Mouse (Mus musculus) hindbrain, embryonic 11.5 days (tissue): Measurements from ENCODE around the gene Bcl2l10. TPM values are rescaled to one million over a fixed set of nuclear protein-coding genes. Genes with fewer than 3 reads are reported as not detected.

Source experiments
- ATAC-seq: fragments of 200-750 bp; cut with Nextera tagmentation; 2 replicates; pipeline ENCODE4 v1.8.0; 2017; ENCODE audit warnings: mild to moderate bottlenecking, moderate TSS enrichment, moderate library complexity; ENCODE audit not compliant: low FRiP score
- DNase-seq: peaks from one replicate; pipeline ENCODE4 v3.0.0-alpha.2; 2015; ENCODE audit warnings: low spot score
- H3K27ac ChIP-seq: fragments of 300-500 bp; sonication (generic); 2 replicates; pipeline ENCODE4 v1.5.1; 2014; ENCODE audit warnings: mild to moderate bottlenecking, low read depth, low read length
- H3K27me3 ChIP-seq: fragments of 300-500 bp; sonication (generic); 2 replicates; pipeline ENCODE4 v1.6.1; 2014; ENCODE audit warnings: mild to moderate bottlenecking, low read length, moderate library complexity, mixed read lengths; ENCODE audit not compliant: control insufficient read depth, insufficient read depth
- H3K36me3 ChIP-seq: fragments of 300-500 bp; sonication (generic); 2 replicates; pipeline ENCODE4 v1.6.1; 2014; ENCODE audit warnings: mild to moderate bottlenecking, low read length, moderate library complexity, mixed read lengths; ENCODE audit not compliant: control insufficient read depth, insufficient read depth
- H3K4me1 ChIP-seq: fragments of 300-500 bp; sonication (generic); replicated peaks from 2 replicates; pipeline ENCODE4 v1.6.1; 2014; ENCODE audit warnings: low read length, mixed read lengths; ENCODE audit not compliant: control insufficient read depth, insufficient read depth
- H3K4me2 ChIP-seq: fragments of 300-500 bp; sonication (generic); replicated peaks from 2 replicates; pipeline ENCODE4 v1.6.1; 2014; ENCODE audit warnings: mild to moderate bottlenecking, low read depth, low read length
- H3K4me3 ChIP-seq: fragments of 300-500 bp; sonication (generic); 2 replicates; pipeline ENCODE4 v1.5.1; 2014; ENCODE audit warnings: low read depth, low read length
- H3K9ac ChIP-seq: fragments of 300-500 bp; sonication (generic); 2 replicates; pipeline ENCODE4 v1.6.1; 2014; ENCODE audit warnings: low read depth, low read length
- H3K9me3 ChIP-seq: fragments of 300-500 bp; sonication (generic); 2 replicates; pipeline ENCODE4 v1.6.1; 2016; ENCODE audit warnings: low read length; ENCODE audit not compliant: control insufficient read depth
- WGBS: fragments of 180-500 bp; shearing (Covaris S2); extraction: QIAGEN DNeasy Blood & Tissue Kit; methylation state at CpG from one replicate; pipeline ENCODE4 v1.1.7; 2014; 5-methylcytosine and 5-hydroxymethylcytosine counted together
- polyA plus RNA-seq: library from polyadenylated mRNA; unstranded; fragments of >200 nt; fragmentation: Nextera tagmentation; extraction: Ambion mirVana; gene quantifications from 2 replicates; pipeline ENCODE4 v1.2.1, GENCODE M21; 2014

Bcl2l10 gene
- polyA plus RNA-seq, 1 experiment from 2014 or later, result not detected

GRCm38 (mm10) chr9:75313138-75313831 is 34.3 kb upstream of the Bcl2l10 start:
- Histone ChIP-seq H3K4me2 (peak overlapping the region; percentile 58), H3K27ac (no peak overlapping the region), H3K4me3 (peak overlapping the region; percentile 67), H3K36me3 (no peaks in the 10 kb centered on the region), H3K4me1 (peaks cover 6% of the 10 kb centered on the region), H3K27me3 (no peaks in the 10 kb centered on the region), H3K9me3 (no peaks in the 10 kb centered on the region), H3K9ac (peak overlapping the region; percentile 1; the same call in 1 of the 2 replicates)
- WGBS, result 18% methylated on average over 7 of the region's 11 CpGs
- DNase-seq, result peak; percentile 52
- ATAC-seq, result peak; percentile 36

- peak overlapping the region; percentile 24; the same call in 1 of the 2 replicates for H3K27ac ChIP-seq
- 1% methylated on average over 49 of the region's 52 CpGs for WGBS
- H3K27me3 ChIP-seq, result no peaks in the 10 kb centered on the region
- ATAC-seq, result peak; percentile 89
- peak overlapping the region; percentile 67 for H3K4me3 ChIP-seq
- peak overlapping the region; percentile 58 for H3K4me2 ChIP-seq
- H3K36me3 ChIP-seq, result no peaks in the 10 kb centered on the region
- peaks cover 6% of the 10 kb centered on the region for H3K4me1 ChIP-seq
- DNase-seq, result peak; percentile 86
- peak overlapping the region; percentile 76 for H3K9ac ChIP-seq
- no peaks in the 10 kb centered on the region for H3K9me3 ChIP-seq
Measured at GRCm38 (mm10) chr9:75313832-75314516, 33.6 kb upstream of the Bcl2l10 start.

- DNase-seq (no peak), ATAC-seq (peak; percentile 30; the same call in 1 of the 2 replicates)
- 3% methylated on average over 21 of the region's 22 CpGs for WGBS
- Histone ChIP-seq H3K4me2 (peak overlapping the region; percentile 58), H3K27me3 (no peaks in the 10 kb centered on the region), H3K4me3 (peak overlapping the region; percentile 67), H3K27ac (peak overlapping the region; percentile 24; the same call in 1 of the 2 replicates), H3K4me1 (peaks cover 6% of the 10 kb centered on the region), H3K36me3 (no peaks in the 10 kb centered on the region), H3K9me3 (no peaks in the 10 kb centered on the region), H3K9ac (peak overlapping the region; percentile 76)
Measured at GRCm38 (mm10) chr9:75314517-75315105, 32.9 kb upstream of the Bcl2l10 start.

GRCm38 (mm10) chr9:75315238-75315637 is 32.3 kb upstream of the Bcl2l10 start:
- Histone ChIP-seq H3K36me3 (no peaks in the 10 kb centered on the region), H3K4me3 (peak overlapping the region; percentile 67; the same call in 1 of the 2 replicates), H3K27ac (no peak overlapping the region), H3K27me3 (no peaks in the 10 kb centered on the region), H3K4me1 (peaks cover 6% of the 10 kb centered on the region), H3K9me3 (no peaks in the 10 kb centered on the region), H3K4me2 (peak overlapping the region; percentile 58), H3K9ac (no peak overlapping the region)
- 76% methylated on average over 3 of the region's 3 CpGs for WGBS
- DNase-seq, result no peak
- ATAC-seq, result no peak

- H3K9ac ChIP-seq, result no peak overlapping the region
- WGBS, result 91% methylated on average over 6 of the region's 6 CpGs
Measured at GRCm38 (mm10) chr9:75316771-75317170, 30.8 kb upstream of the Bcl2l10 start.

GRCm38 (mm10) chr9:75318196-75318595 is 29.4 kb upstream of the Bcl2l10 start:
- no peak overlapping the region for H3K4me3 ChIP-seq
- H3K4me2 ChIP-seq, result no peak overlapping the region
- H3K27me3 ChIP-seq, result no peaks in the 10 kb centered on the region
- DNase-seq (no peak), ATAC-seq (no peak)
- H3K9ac ChIP-seq, result no peak overlapping the region
- no peaks in the 10 kb centered on the region for H3K9me3 ChIP-seq
- whole genome bisulfite sequencing, result 91% methylated on average over 2 of the region's 2 CpGs
- H3K27ac ChIP-seq, result no peak overlapping the region
- H3K36me3 ChIP-seq, result no peaks in the 10 kb centered on the region
- H3K4me1 ChIP-seq, result peaks cover 6% of the 10 kb centered on the region

More at GRCm38 (mm10) chr9:75316771-75317170, 30.8 kb upstream of the Bcl2l10 start:
- ATAC-seq, result no peak
- peaks cover 6% of the 10 kb centered on the region for H3K4me1 ChIP-seq
- H3K27ac ChIP-seq, result no peak overlapping the region
- no peak overlapping the region for H3K4me3 ChIP-seq
- no peaks in the 10 kb centered on the region for H3K27me3 ChIP-seq
- DNase-seq, result no peak
- H3K36me3 ChIP-seq, result no peaks in the 10 kb centered on the region
- H3K4me2 ChIP-seq, result no peak overlapping the region
- no peaks in the 10 kb centered on the region for H3K9me3 ChIP-seq

- Histone ChIP-seq H3K36me3 (no peaks in the 10 kb centered on the region), H3K9me3 (no peaks in the 10 kb centered on the region), H3K9ac (no peak overlapping the region), H3K4me2 (no peak overlapping the region), H3K4me1 (peaks cover 6% of the 10 kb centered on the region), H3K4me3 (no peak overlapping the region), H3K27ac (no peak overlapping the region), H3K27me3 (no peaks in the 10 kb centered on the region)
- 89% methylated on average over 3 of the region's 3 CpGs for WGBS
- peak; percentile 8 for DNase-seq
- ATAC-seq, result no peak
Measured at GRCm38 (mm10) chr9:75319365-75319764, 28.2 kb upstream of the Bcl2l10 start.

- Histone ChIP-seq H3K27ac (no peak overlapping the region), H3K9ac (no peak overlapping the region), H3K27me3 (no peaks in the 10 kb centered on the region), H3K36me3 (no peaks in the 10 kb centered on the region), H3K4me3 (no peak overlapping the region), H3K4me1 (no peaks in the 10 kb centered on the region), H3K9me3 (no peaks in the 10 kb centered on the region), H3K4me2 (no peak overlapping the region)
- 83% methylated on average over 13 of the region's 13 CpGs for WGBS
- DNase-seq (no peak), ATAC-seq (no peak)
Measured at GRCm38 (mm10) chr9:75322099-75322885, 25.3 kb upstream of the Bcl2l10 start.
